18 mouse cellular contexts compared by ENCODE assay signal in the genomic region with DNA sequence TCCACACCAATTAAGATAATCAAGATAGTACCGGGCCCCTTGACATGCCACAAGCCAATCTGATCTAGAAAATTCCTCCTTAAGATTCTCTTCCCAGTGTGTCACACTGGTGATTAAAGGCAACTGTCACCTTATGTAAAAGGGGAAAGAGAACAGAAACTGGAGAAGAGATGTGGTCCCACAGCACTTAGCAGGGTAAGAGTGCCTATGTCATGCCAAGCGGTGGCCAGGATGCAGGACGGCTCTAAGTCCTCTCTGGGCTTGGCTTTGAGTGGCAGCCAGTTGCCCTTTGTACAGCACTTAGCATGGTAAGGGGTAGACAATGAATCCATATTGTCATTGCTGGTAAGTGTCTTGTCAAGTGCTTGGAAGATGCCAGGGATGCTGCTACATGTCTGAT. TPM values are rescaled to one million over a fixed set of nuclear protein-coding genes. Genes with fewer than 3 reads are reported as not detected.
A peak's percentile ranks its signal among the peaks of the same experiment; 100 is the strongest.
DNase-seq lines count a peak whose midpoint lies in the region; ATAC-seq lines count a peak whose summit lies in the region.
"Had no signal": no experiment of that assay in that cellular context is flagged by ENCODE, and none has a peak within 500 bp of the region (broad histone marks: within the 10 kb centered on the region; RNA-seq: fewer than 3 reads in every experiment).

No protein-coding gene starts in this region.

- DNase-seq in heart, adult 11 months, result peak; percentile 61
- no peak for DNase-seq in heart, postnatal 36 days
- DNase-seq in thymus, postnatal 14 days, result no peak
- DNase-seq in retina, embryonic 14.5 days (ENCODE audit: low spot score), result no peak
- DNase-seq: adrenal gland, adult 2 months; adrenal gland, postnatal 10 days; adrenal gland, postnatal 25 days; cerebellum, adult 11 months; cerebellum, adult 18-20 months; cerebellum, adult 8-10 months; cerebellum, adult 9-11 months; cerebellum, postnatal 14 days; cerebellum, postnatal 36 days; forebrain, postnatal 0 days had no signal

- intact Hi-C loops in heart, postnatal 36 days (cut with DNase I), result no loop called here

- peak; percentile 46; the same call in 1 of the 2 replicates for ATAC-seq in megakaryocyte, adult 5-6 weeks (ENCODE audit: poor library complexity, severe bottlenecking)
- peak; percentile 50 for ATAC-seq in megakaryocyte progenitor cell, adult 5-6 weeks (replicated peaks; ENCODE audit: poor library complexity)
- ATAC-seq: forebrain, embryonic 13.5 days; forebrain, embryonic 15.5 days; forebrain, postnatal 0 days had no signal

RNA-seq across cellular contexts. Expression of gene Fos, which starts 42.2 kb away (rescaled TPM):
- total RNA-seq in heart, postnatal 36 days (2021), result 10 to 100 TPM in 1 of 2 experiments, 1 to 10 TPM in 1; 2.5 to 24.3 TPM
- 468 and 475 TPM in 2 replicates for total RNA-seq in megakaryocyte, adult 5-6 weeks (2015)
- total RNA-seq in megakaryocyte, adult 5-6 weeks (2017), result 389 and 431 TPM in 2 replicates
- 94.5 and 144 TPM in 2 replicates for total RNA-seq in megakaryocyte progenitor cell, adult 5-6 weeks (2015)
- 72.4 and 111 TPM in 2 replicates for total RNA-seq in megakaryocyte progenitor cell, adult 5-6 weeks (2017)
